Mouse (Mus musculus): ENCODE results near the gene Krtcap2.

- no peak for TF ChIP-seq CTCF (IDR thresholded peaks at IDR 0.05; ENCODE audit: insufficient read depth, low read depth, low read length)
- no peak for TF ChIP-seq POLR2A (IDR thresholded peaks at IDR 0.05; ENCODE audit: insufficient read depth, low read depth, low read length)
Observed at GRCm38 (mm10) chr3:89219546-89219945, 26.2 kb upstream of the Krtcap2 start.
